Mouse (Mus musculus) neural tube, embryonic 14.5 days (tissue): Measurements from ENCODE around the gene Cuedc1. TPM values are rescaled to one million over a fixed set of nuclear protein-coding genes. Genes with fewer than 3 reads are reported as not detected.

ENCODE experiments used
- ATAC-seq: fragments of 200-750 bp; cut with Nextera tagmentation; 2 replicates; pipeline ENCODE4 v1.8.0; 2017; ENCODE audit warnings: low read depth, mild to moderate bottlenecking, moderate TSS enrichment, moderate library complexity
- H3K27ac ChIP-seq: fragments of 300-500 bp; sonication (generic); 2 replicates; pipeline ENCODE4 v1.5.1; 2014; ENCODE audit warnings: low read depth, mild to moderate bottlenecking, control low read depth, low read length, moderate library complexity, mixed read lengths
- H3K27me3 ChIP-seq: fragments of 300-500 bp; sonication (generic); 2 replicates; pipeline ENCODE4 v1.6.1; 2014; ENCODE audit warnings: low read length; ENCODE audit not compliant: control insufficient read depth, insufficient read depth
- H3K36me3 ChIP-seq: fragments of 300-500 bp; sonication (generic); 2 replicates; pipeline ENCODE4 v1.6.1; 2014; ENCODE audit warnings: low read length, mixed read lengths; ENCODE audit not compliant: control insufficient read depth, insufficient read depth
- H3K4me1 ChIP-seq: fragments of 300-500 bp; sonication (generic); 2 replicates; pipeline ENCODE4 v1.6.1; 2014; ENCODE audit warnings: low read length; ENCODE audit not compliant: control insufficient read depth, insufficient read depth
- H3K4me2 ChIP-seq: fragments of 300-500 bp; sonication (generic); 2 replicates; pipeline ENCODE4 v1.6.1; 2014; ENCODE audit warnings: mild to moderate bottlenecking, low read depth, low read length, control low read depth
- H3K4me3 ChIP-seq: fragments of 300-500 bp; sonication (generic); 2 replicates; pipeline ENCODE4 v1.5.1; 2014; ENCODE audit warnings: low read depth, low read length, control low read depth, mixed read lengths
- H3K9ac ChIP-seq: fragments of 300-500 bp; sonication (generic); replicated peaks from 2 replicates; pipeline ENCODE4 v1.6.1; 2014; ENCODE audit warnings: low read depth, mild to moderate bottlenecking, control low read depth, low read length, mixed read lengths
- H3K9me3 ChIP-seq: fragments of 300-500 bp; sonication (generic); 2 replicates; pipeline ENCODE4 v1.6.1; 2016; ENCODE audit warnings: low read length; ENCODE audit not compliant: control insufficient read depth
- WGBS: fragments of 180-500 bp; shearing (Covaris S2); extraction: QIAGEN DNeasy Blood & Tissue Kit; methylation state at CpG from one replicate; pipeline ENCODE4 v1.1.7; 2014; 5-methylcytosine and 5-hydroxymethylcytosine counted together
- polyA plus RNA-seq: library from polyadenylated mRNA; unstranded; fragments of >200 nt; fragmentation: Nextera tagmentation; extraction: Ambion mirVana; gene quantifications from 2 replicates; pipeline ENCODE4 v1.2.1, GENCODE M21; 2014

Gene Cuedc1
- polyA plus RNA-seq, 1 experiment from 2014 or later: 38.3 TPM

GRCm38 (mm10) chr11:88165683-88166364, 68.0 kb downstream of the Cuedc1 start:
- H3K27ac ChIP-seq: no peak overlapping the region
- peaks cover 25% of the 10 kb centered on the region for H3K4me1 ChIP-seq
- 65% methylated on average over 10 of the region's 10 CpGs for WGBS
- 0 out of 2 replicates have a peak overlapping the region, but pooled peaks have one; percentile 4 for H3K9ac ChIP-seq
- H3K4me2 ChIP-seq: no peak overlapping the region
- no peak overlapping the region for H3K4me3 ChIP-seq
- no peaks in the 10 kb centered on the region for H3K9me3 ChIP-seq
- H3K27me3 ChIP-seq: no peaks in the 10 kb centered on the region
- H3K36me3 ChIP-seq: no peaks in the 10 kb centered on the region
- no peak for ATAC-seq

- Histone ChIP-seq H3K36me3 (no peaks in the 10 kb centered on the region), H3K4me3 (no peak overlapping the region), H3K4me2 (no peak overlapping the region), H3K9me3 (no peaks in the 10 kb centered on the region), H3K27me3 (no peaks in the 10 kb centered on the region), H3K4me1 (peaks cover 21% of the 10 kb centered on the region), H3K9ac (no peak overlapping the region), H3K27ac (no peak overlapping the region)
- no peak for ATAC-seq
- WGBS: 88% methylated on average over 7 of the region's 7 CpGs
These were observed 68.6 kb downstream of the Cuedc1 start for GRCm38 (mm10) chr11:88166471-88166870.

- ATAC-seq: no peak
- H3K9me3 ChIP-seq: no peaks in the 10 kb centered on the region
- H3K36me3 ChIP-seq: no peaks in the 10 kb centered on the region
- no peak overlapping the region for H3K9ac ChIP-seq
- H3K4me1 ChIP-seq: peaks cover 29% of the 10 kb centered on the region
- no peak overlapping the region for H3K4me3 ChIP-seq
- 29% methylated on average over 3 of the region's 3 CpGs for WGBS
- H3K4me2 ChIP-seq: no peak overlapping the region
- no peak overlapping the region for H3K27ac ChIP-seq
- H3K27me3 ChIP-seq: no peaks in the 10 kb centered on the region
These were observed 70.8 kb downstream of the Cuedc1 start for GRCm38 (mm10) chr11:88168611-88169010.

GRCm38 (mm10) chr11:88169531-88170040, 71.7 kb downstream of the Cuedc1 start:
- 28% methylated on average over 30 of the region's 32 CpGs for WGBS
- Histone ChIP-seq H3K4me3 (no peak overlapping the region), H3K4me1 (peaks cover 31% of the 10 kb centered on the region), H3K9me3 (no peaks in the 10 kb centered on the region), H3K36me3 (no peaks in the 10 kb centered on the region), H3K9ac (no peak overlapping the region), H3K27ac (no peak overlapping the region), H3K27me3 (no peaks in the 10 kb centered on the region), H3K4me2 (no peak overlapping the region)
- ATAC-seq: no peak

GRCm38 (mm10) chr11:88170606-88171005, 72.7 kb downstream of the Cuedc1 start:
- no peaks in the 10 kb centered on the region for H3K27me3 ChIP-seq
- H3K27ac ChIP-seq: no peak overlapping the region
- no peak overlapping the region for H3K9ac ChIP-seq
- H3K4me2 ChIP-seq: no peak overlapping the region
- WGBS: 58% methylated on average over 3 of the region's 3 CpGs
- H3K9me3 ChIP-seq: no peaks in the 10 kb centered on the region
- H3K4me1 ChIP-seq: peaks cover 23% of the 10 kb centered on the region
- H3K4me3 ChIP-seq: no peak overlapping the region
- no peaks in the 10 kb centered on the region for H3K36me3 ChIP-seq
- ATAC-seq: no peak

- no peak for ATAC-seq
- Histone ChIP-seq H3K9ac (no peak overlapping the region), H3K4me3 (no peak overlapping the region), H3K27ac (0 out of 2 replicates have a peak overlapping the region, but pooled peaks have one; percentile 10), H3K4me2 (no peak overlapping the region), H3K4me1 (peaks cover 19% of the 10 kb centered on the region), H3K27me3 (no peaks in the 10 kb centered on the region), H3K9me3 (no peaks in the 10 kb centered on the region), H3K36me3 (no peaks in the 10 kb centered on the region; the same call in 1 of the 2 replicates)
- 56% methylated on average over 15 of the region's 15 CpGs for WGBS
These were observed 74.1 kb downstream of the Cuedc1 start for GRCm38 (mm10) chr11:88171876-88172442.

GRCm38 (mm10) chr11:88172601-88173325, 74.9 kb downstream of the Cuedc1 start:
- WGBS: 28% methylated on average over 10 of the region's 10 CpGs
- no peak overlapping the region for H3K4me2 ChIP-seq

GRCm38 (mm10) chr11:88173386-88174025, 75.6 kb downstream of the Cuedc1 start:
- H3K9me3 ChIP-seq: no peaks in the 10 kb centered on the region
- H3K36me3 ChIP-seq: peaks cover 3% of the 10 kb centered on the region; the same call in 1 of the 2 replicates
- no peak for ATAC-seq
- no peaks in the 10 kb centered on the region for H3K27me3 ChIP-seq
- peak overlapping the region; percentile 28; the same call in 1 of the 2 replicates for H3K27ac ChIP-seq
- peaks cover 19% of the 10 kb centered on the region for H3K4me1 ChIP-seq
- H3K4me3 ChIP-seq: no peak overlapping the region
- H3K4me2 ChIP-seq: no peak overlapping the region
- H3K9ac ChIP-seq: no peak overlapping the region
- 15% methylated on average over 9 of the region's 9 CpGs for WGBS

More at GRCm38 (mm10) chr11:88172601-88173325, 74.9 kb downstream of the Cuedc1 start:
- no peaks in the 10 kb centered on the region for H3K9me3 ChIP-seq
- H3K36me3 ChIP-seq: peaks cover 3% of the 10 kb centered on the region; the same call in 1 of the 2 replicates
- H3K4me3 ChIP-seq: no peak overlapping the region
- no peaks in the 10 kb centered on the region for H3K27me3 ChIP-seq
- H3K9ac ChIP-seq: no peak overlapping the region
- no peak overlapping the region; the same call in 1 of the 2 replicates for H3K27ac ChIP-seq
- ATAC-seq: 0 out of 2 replicates have a peak, but pooled peaks have one; percentile 69
- H3K4me1 ChIP-seq: peaks cover 19% of the 10 kb centered on the region
